Mouse (Mus musculus): Measurements from ENCODE around the gene Prss41. TPM values are rescaled to one million over a fixed set of nuclear protein-coding genes. Genes with fewer than 3 reads are reported as not detected.
A peak's percentile ranks its signal among the peaks of the same experiment; 100 is the strongest.
"Not testable (repeated sequence)": the region's sequence is repeated elsewhere in the genome, so short reads cannot be mapped to it uniquely, and the experiment has no call there.

The Prss41 gene
- polyA plus RNA-seq (2012; rRNA removed): 0.66 and 0.78 TPM in 2 replicates

- 19% methylated on average over 19 of the region's 19 CpGs for WGBS
- no peak for TF ChIP-seq POLR2A (IDR thresholded peaks at IDR 0.05; ENCODE audit: borderline replicate concordance, extremely low read depth, low read depth, low read length)
- TF ChIP-seq CTCF (IDR thresholded peaks at IDR 0.05; ENCODE audit: insufficient read depth, low read length): peak; percentile 65
- H3K4me3 ChIP-seq (replicated peaks; ENCODE audit: extremely low read depth, low read depth, low read length): no peak within 1 kb of the TSS
- DNase-seq: peak; percentile 64
- H3K4me1 ChIP-seq (ENCODE audit: control insufficient read depth, insufficient read depth, low read length): no peaks in the 10 kb centered on the region
These were observed at the start of gene Prss41, which contains the start of gene Prss32 for GRCm38 (mm10) chr17:23843812-23844273. Gene Prss41 (minus strand): TSS chr17:23844172. Gene Prss32 (plus strand): TSS chr17:23843855.

GRCm38 (mm10) chr17:23880576-23880975 lies 36.6 kb upstream of the Prss41 start, which contains the start of the genes Dcpp1 and Dcpp2:
Gene Dcpp1 (plus strand): TSS chr17:23880876.
Gene Dcpp2 (plus strand): TSS chr17:23880880.
- DNase-seq; H3K4me1 ChIP-seq (ENCODE audit: control insufficient read depth, insufficient read depth, low read length); H3K4me3 ChIP-seq (replicated peaks; ENCODE audit: extremely low read depth, low read depth, low read length): not testable (repeated sequence)
- 49% methylated on average over 4 of the region's 4 CpGs for WGBS

- no peak for DNase-seq
- Histone ChIP-seq H3K4me3 (replicated peaks; ENCODE audit: extremely low read depth, low read depth, low read length) (no peak overlapping the region), H3K4me1 (ENCODE audit: control insufficient read depth, insufficient read depth, low read length) (no peaks in the 10 kb centered on the region)
- WGBS: 87% methylated on average over 2 of the region's 2 CpGs
- TF ChIP-seq POLR2A (IDR thresholded peaks at IDR 0.05; ENCODE audit: borderline replicate concordance, extremely low read depth, low read depth, low read length) (no peak), CTCF (IDR thresholded peaks at IDR 0.05; ENCODE audit: insufficient read depth, low read length) (no peak)
These were observed 33.2 kb upstream of the Prss41 start for GRCm38 (mm10) chr17:23877166-23877565.

- 55% methylated on average over 3 of the region's 3 CpGs for WGBS
- DNase-seq: no peak
- H3K4me3 ChIP-seq (replicated peaks; ENCODE audit: extremely low read depth, low read depth, low read length): no peak overlapping the region
- no peaks in the 10 kb centered on the region for H3K4me1 ChIP-seq (ENCODE audit: control insufficient read depth, insufficient read depth, low read length)
- no peak for TF ChIP-seq POLR2A (IDR thresholded peaks at IDR 0.05; ENCODE audit: borderline replicate concordance, extremely low read depth, low read depth, low read length)
- no peak for TF ChIP-seq CTCF (IDR thresholded peaks at IDR 0.05; ENCODE audit: insufficient read depth, low read length)
These were observed 32.8 kb upstream of the Prss41 start for GRCm38 (mm10) chr17:23876741-23877140.

GRCm38 (mm10) chr17:23873884-23874856 lies 30.2 kb upstream of the Prss41 start:
- peak; percentile 42 for DNase-seq
- WGBS: 31% methylated on average over 8 of the region's 8 CpGs
- Histone ChIP-seq H3K4me1 (ENCODE audit: control insufficient read depth, insufficient read depth, low read length) (no peaks in the 10 kb centered on the region), H3K4me3 (replicated peaks; ENCODE audit: extremely low read depth, low read depth, low read length) (no peak overlapping the region)
- peak; percentile 84 for TF ChIP-seq CTCF (IDR thresholded peaks at IDR 0.05; ENCODE audit: insufficient read depth, low read length)
- TF ChIP-seq POLR2A (IDR thresholded peaks at IDR 0.05; ENCODE audit: borderline replicate concordance, extremely low read depth, low read depth, low read length): no peak

GRCm38 (mm10) chr17:23868513-23868912 lies 24.5 kb upstream of the Prss41 start:
- Histone ChIP-seq H3K4me3 (replicated peaks; ENCODE audit: extremely low read depth, low read depth, low read length) (no peak overlapping the region), H3K4me1 (ENCODE audit: control insufficient read depth, insufficient read depth, low read length) (no peaks in the 10 kb centered on the region)
- 81% methylated on average over 11 of the region's 11 CpGs for WGBS
- no peak for TF ChIP-seq CTCF (IDR thresholded peaks at IDR 0.05; ENCODE audit: insufficient read depth, low read length)
- TF ChIP-seq POLR2A (IDR thresholded peaks at IDR 0.05; ENCODE audit: borderline replicate concordance, extremely low read depth, low read depth, low read length): no peak
- DNase-seq: no peak

- DNase-seq: no peak
- no peak within 1 kb of the TSS for H3K4me3 ChIP-seq (replicated peaks; ENCODE audit: extremely low read depth, low read depth, low read length)
- no peaks in the 10 kb centered on the region for H3K4me1 ChIP-seq (ENCODE audit: control insufficient read depth, insufficient read depth, low read length)
- TF ChIP-seq CTCF (IDR thresholded peaks at IDR 0.05; ENCODE audit: insufficient read depth, low read length) (no peak), POLR2A (IDR thresholded peaks at IDR 0.05; ENCODE audit: borderline replicate concordance, extremely low read depth, low read depth, low read length) (no peak)
- 89% methylated on average over 15 of the region's 15 CpGs for WGBS
These were observed 23.8 kb upstream of the Prss41 start, which contains the start of gene Prss21 for GRCm38 (mm10) chr17:23867756-23868155. Gene Prss21 (plus strand): TSS chr17:23868056.

GRCm38 (mm10) chr17:23862926-23863325 lies 19.0 kb upstream of the Prss41 start:
- no peak for DNase-seq
- Histone ChIP-seq H3K4me3 (replicated peaks; ENCODE audit: extremely low read depth, low read depth, low read length) (no peak overlapping the region), H3K4me1 (ENCODE audit: control insufficient read depth, insufficient read depth, low read length) (no peaks in the 10 kb centered on the region)
- TF ChIP-seq POLR2A (IDR thresholded peaks at IDR 0.05; ENCODE audit: borderline replicate concordance, extremely low read depth, low read depth, low read length): no peak
- no peak for TF ChIP-seq CTCF (IDR thresholded peaks at IDR 0.05; ENCODE audit: insufficient read depth, low read length)
- WGBS: 81% methylated on average over 4 of the region's 4 CpGs

GRCm38 (mm10) chr17:23857913-23858312 lies 13.9 kb upstream of the Prss41 start:
- TF ChIP-seq POLR2A (IDR thresholded peaks at IDR 0.05; ENCODE audit: borderline replicate concordance, extremely low read depth, low read depth, low read length): no peak
- no peak for TF ChIP-seq CTCF (IDR thresholded peaks at IDR 0.05; ENCODE audit: insufficient read depth, low read length)
- Histone ChIP-seq H3K4me1 (ENCODE audit: control insufficient read depth, insufficient read depth, low read length) (no peaks in the 10 kb centered on the region), H3K4me3 (replicated peaks; ENCODE audit: extremely low read depth, low read depth, low read length) (no peak overlapping the region)
- 55% methylated on average over 2 of the region's 2 CpGs for WGBS
- DNase-seq: no peak
